Mouse (Mus musculus) hindbrain, embryonic 10.5 days (tissue): Measurements from ENCODE around the gene Mgll. TPM values are rescaled to one million over a fixed set of nuclear protein-coding genes. Genes with fewer than 3 reads are reported as not detected.
A peak's percentile ranks its signal among the peaks of the same experiment; 100 is the strongest.

ENCODE experiments used
- DNase-seq: peaks from one replicate; pipeline ENCODE4 v3.0.0-alpha.2; 2017; ENCODE audit warnings: low spot score
- H3K27ac ChIP-seq: fragments of 300-500 bp; sonication (generic); 2 replicates; pipeline ENCODE4 v1.5.1; 2016; ENCODE audit warnings: mild to moderate bottlenecking, moderate library complexity
- H3K27me3 ChIP-seq: fragments of 300-500 bp; sonication (generic); 2 replicates; pipeline ENCODE4 v1.6.1; 2016; ENCODE audit warnings: mild to moderate bottlenecking; ENCODE audit not compliant: poor library complexity, insufficient read depth, severe bottlenecking
- H3K36me3 ChIP-seq: fragments of 300-500 bp; sonication (generic); 2 replicates; pipeline ENCODE4 v1.6.1; 2016; ENCODE audit warnings: mild to moderate bottlenecking, moderate library complexity
- H3K4me1 ChIP-seq: fragments of 300-500 bp; sonication (generic); replicated peaks from 2 replicates; pipeline ENCODE4 v1.6.1; 2016; ENCODE audit warnings: mild to moderate bottlenecking
- H3K4me3 ChIP-seq: fragments of 300-500 bp; sonication (generic); 2 replicates; pipeline ENCODE4 v1.5.1; 2016; ENCODE audit warnings: mild to moderate bottlenecking, moderate library complexity
- H3K9me3 ChIP-seq: fragments of 300-500 bp; sonication (generic); 2 replicates; pipeline ENCODE4 v1.6.1; 2016; ENCODE audit warnings: mild to moderate bottlenecking, moderate library complexity
- WGBS: fragments of 180-500 bp; shearing (Covaris S2); methylation state at CpG from one replicate; pipeline ENCODE4 v1.1.7; 2016; 5-methylcytosine and 5-hydroxymethylcytosine counted together
- polyA plus RNA-seq: library from polyadenylated mRNA; unstranded; fragments of >200 nt; fragmentation: Nextera tagmentation; extraction: Ambion mirVana; gene quantifications from 2 replicates; pipeline ENCODE4 v1.2.1, GENCODE M21; 2016

The Mgll gene
- polyA plus RNA-seq, 1 experiment from 2014 or later = 4.3 TPM

GRCm38 (mm10) chr6:88804966-88805577 is 80.9 kb downstream of the Mgll start:
- Histone ChIP-seq H3K27me3 (no peaks in the 10 kb centered on the region), H3K36me3 (no peaks in the 10 kb centered on the region), H3K4me3 (no peak overlapping the region), H3K4me1 (peaks cover 48% of the 10 kb centered on the region), H3K27ac (no peak overlapping the region), H3K9me3 (no peaks in the 10 kb centered on the region)
- no peak for DNase-seq
- 93% methylated on average over 17 of the region's 17 CpGs for WGBS

- Histone ChIP-seq H3K36me3 (no peaks in the 10 kb centered on the region), H3K27ac (peak overlapping the region; percentile 75), H3K9me3 (no peaks in the 10 kb centered on the region), H3K4me3 (no peak overlapping the region), H3K4me1 (peaks cover 52% of the 10 kb centered on the region), H3K27me3 (no peaks in the 10 kb centered on the region)
- no peak for DNase-seq
- 74% methylated on average over 23 of the region's 23 CpGs for WGBS
Measured at GRCm38 (mm10) chr6:88809091-88810037, 85.2 kb downstream of the Mgll start.

- WGBS = 73% methylated on average over 3 of the region's 3 CpGs
- Histone ChIP-seq H3K36me3 (no peaks in the 10 kb centered on the region), H3K9me3 (no peaks in the 10 kb centered on the region), H3K4me3 (no peak overlapping the region), H3K27ac (peak overlapping the region; percentile 75), H3K4me1 (peaks cover 61% of the 10 kb centered on the region), H3K27me3 (no peaks in the 10 kb centered on the region)
- DNase-seq = no peak
Measured at GRCm38 (mm10) chr6:88810291-88810690, 86.1 kb downstream of the Mgll start.

- DNase-seq = no peak
- Histone ChIP-seq H3K4me1 (peaks cover 66% of the 10 kb centered on the region), H3K4me3 (no peak overlapping the region), H3K27me3 (no peaks in the 10 kb centered on the region), H3K27ac (peak overlapping the region; percentile 75), H3K9me3 (no peaks in the 10 kb centered on the region), H3K36me3 (no peaks in the 10 kb centered on the region)
- 60% methylated on average over 7 of the region's 7 CpGs for WGBS
Measured at GRCm38 (mm10) chr6:88811396-88811795, 87.2 kb downstream of the Mgll start.

DNA sequence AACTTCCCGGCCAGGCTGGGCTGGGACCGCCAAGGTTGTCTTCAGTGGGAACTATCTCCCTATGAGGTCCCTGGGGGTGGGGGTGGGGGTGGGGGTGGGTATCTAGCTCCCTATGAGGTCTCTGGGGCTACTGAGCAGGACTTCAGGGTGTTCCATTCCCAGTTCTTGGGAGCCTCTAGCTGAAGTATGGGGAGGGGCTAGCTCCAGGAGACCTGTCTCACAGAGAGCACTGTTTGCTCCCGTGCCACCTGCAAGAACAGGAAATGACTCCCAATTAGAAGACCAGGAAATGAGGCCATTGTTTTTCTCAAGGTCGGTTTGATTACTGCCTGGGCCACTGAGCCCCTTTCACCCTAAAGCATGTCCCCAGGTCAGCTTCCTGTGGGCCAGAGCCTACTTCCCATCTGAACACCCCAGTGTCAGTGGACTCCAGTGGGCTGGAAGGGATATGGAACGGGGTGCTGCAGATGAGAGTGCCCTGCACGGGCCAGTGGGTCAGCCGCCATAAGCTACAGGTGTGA is 87.7 kb downstream of the Mgll start:
- Histone ChIP-seq H3K27me3 (no peaks in the 10 kb centered on the region), H3K4me3 (no peak overlapping the region), H3K9me3 (no peaks in the 10 kb centered on the region), H3K36me3 (no peaks in the 10 kb centered on the region), H3K4me1 (peaks cover 65% of the 10 kb centered on the region), H3K27ac (peak overlapping the region; percentile 75)
- 63% methylated on average over 7 of the region's 7 CpGs for WGBS
- DNase-seq = no peak

DNA sequence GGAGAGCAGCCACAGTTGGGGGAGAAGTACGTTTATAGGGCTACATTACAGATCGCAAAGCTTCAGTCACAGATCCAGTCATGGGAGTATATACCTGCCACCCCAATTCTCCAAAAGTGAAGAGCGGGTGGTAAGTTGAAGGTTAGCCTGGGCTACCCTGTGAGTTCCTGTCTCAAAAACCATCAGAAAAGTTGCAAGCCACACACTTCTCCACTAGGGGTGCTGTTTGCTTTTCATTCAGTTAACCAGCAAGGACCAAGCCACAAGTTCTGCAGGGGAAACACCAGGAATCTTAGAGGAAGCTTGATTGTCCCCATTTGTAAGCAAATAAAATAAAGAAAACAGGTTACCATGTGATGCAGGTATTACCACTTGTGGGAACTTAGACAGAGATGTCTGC is 88.7 kb downstream of the Mgll start:
- DNase-seq = peak; percentile 42
- Histone ChIP-seq H3K4me3 (no peak overlapping the region), H3K4me1 (peaks cover 59% of the 10 kb centered on the region), H3K27ac (no peak overlapping the region), H3K36me3 (no peaks in the 10 kb centered on the region), H3K27me3 (no peaks in the 10 kb centered on the region), H3K9me3 (no peaks in the 10 kb centered on the region)
- 75% methylated on average over 3 of the region's 3 CpGs for WGBS

DNA sequence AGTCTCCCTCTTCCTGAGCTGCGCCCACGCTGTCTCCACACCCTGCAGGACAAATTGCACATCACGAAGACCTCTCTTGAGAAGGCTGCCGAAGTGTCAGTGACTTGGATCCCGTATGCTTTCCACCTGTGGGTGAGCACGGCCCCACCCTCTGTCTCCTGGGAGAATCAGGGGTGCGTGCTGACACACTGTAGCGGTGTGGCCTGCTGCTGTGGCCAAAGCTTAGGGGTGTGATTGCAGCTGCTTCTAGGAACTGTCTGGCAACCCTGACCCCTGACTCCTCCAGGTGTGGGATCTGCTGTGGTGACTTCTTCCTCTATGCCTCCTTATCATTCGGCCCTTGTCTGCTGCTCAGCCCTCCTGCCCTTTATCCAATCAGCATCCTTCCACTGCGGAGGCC is 89.6 kb downstream of the Mgll start:
- Histone ChIP-seq H3K36me3 (no peaks in the 10 kb centered on the region), H3K4me1 (peaks cover 49% of the 10 kb centered on the region), H3K27ac (no peak overlapping the region), H3K27me3 (no peaks in the 10 kb centered on the region), H3K4me3 (no peak overlapping the region), H3K9me3 (no peaks in the 10 kb centered on the region)
- no peak for DNase-seq
- 80% methylated on average over 10 of the region's 10 CpGs for WGBS

DNA sequence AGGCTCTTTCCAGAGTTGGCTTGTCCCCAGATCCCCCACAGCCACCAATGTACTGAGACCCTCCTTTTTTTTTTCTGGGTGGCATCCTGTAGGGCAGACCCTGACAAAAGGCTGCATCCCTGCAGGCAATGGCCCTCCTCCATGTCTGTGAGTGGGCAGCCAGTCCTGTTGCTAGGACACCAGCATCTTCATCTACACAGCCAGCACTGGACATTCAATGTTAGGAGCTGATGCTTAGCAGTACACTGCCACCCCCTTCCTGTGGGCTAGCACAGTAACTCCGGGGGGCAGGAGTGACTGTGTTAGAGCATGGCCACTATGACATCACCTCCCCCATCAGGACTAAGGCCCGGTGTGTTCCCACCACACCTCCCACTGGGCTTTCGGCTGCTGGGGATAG is 90.8 kb downstream of the Mgll start:
- no peaks in the 10 kb centered on the region for H3K9me3 ChIP-seq
- DNase-seq = no peak
- no peak overlapping the region for H3K4me3 ChIP-seq
- no peaks in the 10 kb centered on the region for H3K36me3 ChIP-seq
- 49% methylated on average over 3 of the region's 3 CpGs for WGBS
- peaks cover 44% of the 10 kb centered on the region for H3K4me1 ChIP-seq
- H3K27ac ChIP-seq = peak overlapping the region; percentile 35; the same call in 1 of the 2 replicates
- H3K27me3 ChIP-seq = no peaks in the 10 kb centered on the region

DNA sequence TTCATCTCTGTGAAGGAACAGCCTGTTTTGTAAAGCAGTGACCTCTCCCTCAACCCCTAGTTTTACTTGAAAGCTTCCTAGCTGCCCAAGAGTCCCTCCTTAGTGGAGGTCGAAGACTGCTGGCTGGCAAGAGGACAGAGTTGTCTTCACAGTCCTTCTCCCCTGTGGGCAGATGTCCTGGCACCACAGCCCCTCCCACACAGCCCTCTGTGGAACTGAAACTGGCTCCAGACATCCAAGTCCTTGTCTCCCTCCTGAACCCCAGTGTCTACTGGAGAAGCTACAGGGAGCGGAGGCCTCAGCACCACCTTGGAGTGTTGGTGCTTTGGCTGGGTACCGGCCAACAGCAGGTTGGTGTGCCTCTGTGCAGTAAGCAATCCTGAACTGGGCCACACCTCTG is 91.3 kb downstream of the Mgll start:
- 84% methylated on average over 3 of the region's 3 CpGs for WGBS
- Histone ChIP-seq H3K9me3 (no peaks in the 10 kb centered on the region), H3K27me3 (no peaks in the 10 kb centered on the region), H3K4me3 (no peak overlapping the region), H3K36me3 (no peaks in the 10 kb centered on the region), H3K27ac (peak overlapping the region; percentile 35; the same call in 1 of the 2 replicates), H3K4me1 (peaks cover 40% of the 10 kb centered on the region)
- no peak for DNase-seq

DNA sequence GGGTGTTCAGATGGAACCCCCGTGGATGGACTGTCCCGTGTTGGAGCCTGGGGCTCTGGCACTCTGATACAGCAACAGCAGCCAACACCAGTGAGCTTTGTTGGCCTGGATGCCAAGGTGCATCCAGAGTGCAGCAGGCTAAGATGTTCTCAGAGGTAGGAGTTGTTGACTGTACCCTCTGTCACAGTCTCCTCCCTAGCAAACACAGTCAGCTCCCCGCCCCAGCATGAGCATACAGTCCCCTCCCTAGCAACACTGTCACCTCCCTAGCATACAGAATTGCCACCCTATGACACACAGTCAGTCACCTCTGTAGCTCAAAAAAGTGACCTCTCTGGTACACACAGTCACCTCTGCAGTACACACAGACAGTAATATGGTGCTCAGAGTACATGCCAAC is 92.7 kb downstream of the Mgll start:
- 0 out of 2 replicates have a peak overlapping the region, but pooled peaks have one; percentile 16 for H3K27ac ChIP-seq
- no peaks in the 10 kb centered on the region for H3K27me3 ChIP-seq
- WGBS = 85% methylated on average over 3 of the region's 3 CpGs
- no peak overlapping the region for H3K4me3 ChIP-seq
- H3K36me3 ChIP-seq = no peaks in the 10 kb centered on the region
- DNase-seq = no peak
- no peaks in the 10 kb centered on the region for H3K9me3 ChIP-seq
- H3K4me1 ChIP-seq = peaks cover 35% of the 10 kb centered on the region

DNA sequence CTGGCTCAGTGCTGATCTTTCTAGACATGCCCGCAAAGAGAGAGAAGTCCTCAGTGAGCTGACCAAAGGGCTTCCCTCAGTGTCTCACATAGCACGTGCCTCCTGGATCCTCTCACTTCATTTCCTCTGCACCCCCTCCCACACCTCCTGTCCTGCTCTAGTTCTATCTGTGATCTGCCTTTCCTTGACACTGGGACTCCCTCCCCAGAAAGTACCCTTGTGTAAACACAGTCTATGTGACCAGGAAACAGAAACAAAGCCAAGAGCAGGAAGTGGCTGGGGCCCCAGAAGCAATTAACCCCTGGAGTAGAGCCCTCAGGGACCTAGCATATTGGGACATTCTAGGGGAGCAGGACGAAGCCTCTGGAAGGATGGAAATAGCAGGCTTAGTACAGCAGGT is 96.6 kb downstream of the Mgll start:
- WGBS = 62% methylated on average over 3 of the region's 3 CpGs
- Histone ChIP-seq H3K36me3 (no peaks in the 10 kb centered on the region), H3K27ac (0 out of 2 replicates have a peak overlapping the region, but pooled peaks have one; percentile 26), H3K9me3 (no peaks in the 10 kb centered on the region), H3K4me3 (no peak overlapping the region), H3K4me1 (peaks cover 20% of the 10 kb centered on the region), H3K27me3 (0 out of 2 replicates have a peak, but pooled peaks cover 8% of the 10 kb centered on the region)
- DNase-seq = no peak

GRCm38 (mm10) chr6:88821294-88821693 is 97.1 kb downstream of the Mgll start:
- no peak overlapping the region for H3K4me3 ChIP-seq
- WGBS = 91% methylated on average over 6 of the region's 6 CpGs
- 0 out of 2 replicates have a peak, but pooled peaks cover 8% of the 10 kb centered on the region for H3K27me3 ChIP-seq
- H3K36me3 ChIP-seq = no peaks in the 10 kb centered on the region
- no peak for DNase-seq
- peaks cover 22% of the 10 kb centered on the region for H3K4me1 ChIP-seq
- H3K9me3 ChIP-seq = no peaks in the 10 kb centered on the region
- H3K27ac ChIP-seq = no peak overlapping the region

DNA sequence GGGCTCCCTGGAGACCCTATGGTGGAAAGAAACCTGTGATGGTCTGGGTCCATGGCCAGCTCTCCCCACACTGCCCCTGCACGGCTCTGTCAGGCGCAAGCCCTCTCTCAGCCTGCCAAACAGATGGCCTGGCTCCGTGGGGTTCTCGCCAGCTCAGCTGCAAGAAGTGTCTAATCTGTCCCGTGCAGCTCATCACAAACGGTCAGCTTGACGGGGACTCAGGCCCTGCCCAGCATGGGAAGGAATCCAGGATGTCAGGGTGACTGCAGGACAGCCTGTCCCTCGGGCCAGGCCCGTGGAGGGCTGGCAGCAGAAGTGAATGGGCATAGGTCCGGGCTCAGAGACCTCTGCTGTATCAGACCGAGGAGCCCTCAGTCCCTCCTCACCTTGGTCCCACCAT is 97.7 kb downstream of the Mgll start:
- no peaks in the 10 kb centered on the region for H3K9me3 ChIP-seq
- 0 out of 2 replicates have a peak overlapping the region, but pooled peaks have one; percentile 18 for H3K27ac ChIP-seq
- WGBS = 83% methylated on average over 11 of the region's 11 CpGs

More for the DNA sequence above, 97.7 kb downstream of the Mgll start:
- H3K4me1 ChIP-seq = peaks cover 28% of the 10 kb centered on the region
- H3K27me3 ChIP-seq = 0 out of 2 replicates have a peak, but pooled peaks cover 8% of the 10 kb centered on the region
- H3K36me3 ChIP-seq = no peaks in the 10 kb centered on the region
- no peak overlapping the region for H3K4me3 ChIP-seq
- DNase-seq = no peak
